Mouse (Mus musculus): ENCODE results near the gene Entpd5. TPM values are rescaled to one million over a fixed set of nuclear protein-coding genes. Genes with fewer than 3 reads are reported as not detected.

Entpd5 gene
- polyA plus RNA-seq, 1 experiment from 2014 or later = 8.8 TPM

- ATAC-seq (ENCODE audit: low FRiP score) = no peak
- no peaks in the 10 kb centered on the region for H3K27me3 ChIP-seq (ENCODE audit: control insufficient read depth, insufficient read depth, low read length)
- H3K27ac ChIP-seq (ENCODE audit: low read depth, low read length) = no peak overlapping the region
- H3K4me1 ChIP-seq (ENCODE audit: control insufficient read depth, insufficient read depth, low read length) = peaks cover 5% of the 10 kb centered on the region
- H3K36me3 ChIP-seq (ENCODE audit: control insufficient read depth, insufficient read depth, low read length) = no peaks in the 10 kb centered on the region
- H3K9ac ChIP-seq (ENCODE audit: low read length) = no peak overlapping the region
- H3K4me3 ChIP-seq (ENCODE audit: low read depth, low read length) = no peak overlapping the region
- WGBS = 82% methylated on average over 6 of the region's 6 CpGs
- DNase-seq (ENCODE audit: low spot score, missing footprints) = no peak
- no peak overlapping the region for H3K4me2 ChIP-seq
- no peaks in the 10 kb centered on the region for H3K9me3 ChIP-seq (ENCODE audit: control insufficient read depth, low read length)
Observed at GRCm38 (mm10) chr12:84404541-84404940, 4.3 kb downstream of the Entpd5 start.

DNA sequence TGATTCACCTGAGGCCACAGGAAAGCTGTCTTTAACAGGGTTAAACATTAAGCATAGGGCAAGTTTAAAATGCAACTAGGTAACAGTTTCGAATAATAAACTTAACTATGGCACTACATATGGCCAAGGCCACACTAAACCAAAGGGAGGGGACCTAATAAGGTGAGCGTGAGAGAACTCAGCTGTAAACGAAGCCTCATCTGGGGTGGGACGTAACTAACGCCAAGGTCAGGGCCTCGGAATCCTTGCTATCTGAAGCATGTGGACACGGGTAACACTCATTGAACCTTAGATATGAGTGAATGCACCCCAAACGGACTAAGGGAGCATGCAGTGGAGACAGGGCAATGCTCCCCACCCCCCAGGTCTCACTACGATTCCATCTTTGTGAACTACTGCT, 5.9 kb downstream of the Entpd5 start:
- 87% methylated on average over 9 of the region's 9 CpGs for WGBS

GRCm38 (mm10) chr12:84400653-84401052, 8.2 kb downstream of the Entpd5 start:
- no peaks in the 10 kb centered on the region for H3K4me1 ChIP-seq (ENCODE audit: control insufficient read depth, insufficient read depth, low read length)
- no peak overlapping the region for H3K27ac ChIP-seq (ENCODE audit: low read depth, low read length)
- H3K27me3 ChIP-seq (ENCODE audit: control insufficient read depth, insufficient read depth, low read length) = no peaks in the 10 kb centered on the region
- DNase-seq (ENCODE audit: low spot score, missing footprints) = no peak
- no peaks in the 10 kb centered on the region for H3K36me3 ChIP-seq (ENCODE audit: control insufficient read depth, insufficient read depth, low read length)
- no peak overlapping the region for H3K4me2 ChIP-seq
- WGBS = 73% methylated on average over 3 of the region's 3 CpGs
- H3K4me3 ChIP-seq (ENCODE audit: low read depth, low read length) = no peak overlapping the region
- H3K9ac ChIP-seq (ENCODE audit: low read length) = no peak overlapping the region
- ATAC-seq (ENCODE audit: low FRiP score) = no peak
- H3K9me3 ChIP-seq (ENCODE audit: control insufficient read depth, low read length) = no peaks in the 10 kb centered on the region

More for the DNA sequence above, 5.9 kb downstream of the Entpd5 start:
- H3K9ac ChIP-seq (ENCODE audit: low read length) = no peak overlapping the region
- no peaks in the 10 kb centered on the region for H3K9me3 ChIP-seq (ENCODE audit: control insufficient read depth, low read length)
- H3K36me3 ChIP-seq (ENCODE audit: control insufficient read depth, insufficient read depth, low read length) = no peaks in the 10 kb centered on the region
- DNase-seq (ENCODE audit: low spot score, missing footprints) (no peak), ATAC-seq (ENCODE audit: low FRiP score) (no peak)
- peaks cover 4% of the 10 kb centered on the region for H3K4me1 ChIP-seq (ENCODE audit: control insufficient read depth, insufficient read depth, low read length)
- H3K4me3 ChIP-seq (ENCODE audit: low read depth, low read length) = no peak overlapping the region
- H3K27ac ChIP-seq (ENCODE audit: low read depth, low read length) = no peak overlapping the region
- H3K27me3 ChIP-seq (ENCODE audit: control insufficient read depth, insufficient read depth, low read length) = no peaks in the 10 kb centered on the region
- H3K4me2 ChIP-seq = no peak overlapping the region

DNA sequence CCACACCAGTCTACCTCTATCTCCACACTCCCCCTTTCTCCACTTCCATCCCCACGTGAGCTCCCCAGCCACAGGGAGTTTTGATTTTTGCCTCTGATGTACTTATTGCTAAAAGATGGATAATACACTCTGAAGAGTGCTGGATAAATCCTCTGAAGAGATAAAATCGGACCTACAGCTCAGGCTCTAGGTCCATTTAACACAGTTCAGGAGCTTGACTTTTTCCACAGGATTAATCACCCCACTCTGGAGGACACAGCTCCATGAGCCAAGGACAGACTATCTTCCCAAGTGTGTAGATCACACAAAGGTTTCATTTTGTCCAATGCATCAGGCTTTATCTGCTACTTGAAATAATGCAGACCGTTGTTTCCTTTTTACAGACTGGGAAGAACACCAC, 8.8 kb downstream of the Entpd5 start:
- 84% methylated on average over 3 of the region's 3 CpGs for WGBS
- Histone ChIP-seq H3K27me3 (ENCODE audit: control insufficient read depth, insufficient read depth, low read length) (no peaks in the 10 kb centered on the region), H3K9ac (ENCODE audit: low read length) (no peak overlapping the region), H3K4me3 (ENCODE audit: low read depth, low read length) (no peak overlapping the region), H3K36me3 (ENCODE audit: control insufficient read depth, insufficient read depth, low read length) (no peaks in the 10 kb centered on the region), H3K4me2 (no peak overlapping the region), H3K9me3 (ENCODE audit: control insufficient read depth, low read length) (no peaks in the 10 kb centered on the region), H3K4me1 (ENCODE audit: control insufficient read depth, insufficient read depth, low read length) (no peaks in the 10 kb centered on the region), H3K27ac (ENCODE audit: low read depth, low read length) (no peak overlapping the region)
- DNase-seq (ENCODE audit: low spot score, missing footprints) = no peak
- ATAC-seq (ENCODE audit: low FRiP score) = no peak

GRCm38 (mm10) chr12:84399663-84400062, 9.2 kb downstream of the Entpd5 start:
- no peak overlapping the region for H3K9ac ChIP-seq (ENCODE audit: low read length)
- WGBS = 78% methylated on average over 9 of the region's 9 CpGs
- ATAC-seq (ENCODE audit: low FRiP score) = no peak
- H3K4me3 ChIP-seq (ENCODE audit: low read depth, low read length) = no peak overlapping the region
- H3K36me3 ChIP-seq (ENCODE audit: control insufficient read depth, insufficient read depth, low read length) = no peaks in the 10 kb centered on the region
- no peak for DNase-seq (ENCODE audit: low spot score, missing footprints)
- no peak overlapping the region for H3K27ac ChIP-seq (ENCODE audit: low read depth, low read length)
- H3K9me3 ChIP-seq (ENCODE audit: control insufficient read depth, low read length) = no peaks in the 10 kb centered on the region
- no peaks in the 10 kb centered on the region for H3K27me3 ChIP-seq (ENCODE audit: control insufficient read depth, insufficient read depth, low read length)
- no peaks in the 10 kb centered on the region for H3K4me1 ChIP-seq (ENCODE audit: control insufficient read depth, insufficient read depth, low read length)
- H3K4me2 ChIP-seq = no peak overlapping the region

DNA sequence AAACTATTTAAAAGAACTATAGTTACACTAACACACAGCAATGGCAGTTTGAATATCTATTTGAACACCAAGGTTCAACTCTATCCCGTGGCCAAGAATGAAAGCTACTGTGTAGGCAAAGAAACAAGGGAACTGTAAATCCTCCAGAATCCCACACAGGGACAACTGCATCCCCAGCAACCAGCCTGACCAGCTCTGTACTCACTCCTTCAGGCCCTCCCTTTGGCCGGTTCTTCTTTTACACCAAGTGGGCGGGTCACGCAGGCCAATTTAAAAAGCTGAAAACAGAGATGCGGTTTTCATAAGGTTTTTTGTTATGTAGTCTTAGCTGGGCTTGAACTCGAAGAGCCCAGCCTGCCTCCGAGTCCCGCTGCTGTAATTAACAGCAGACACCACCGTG, 9.7 kb downstream of the Entpd5 start:
- Histone ChIP-seq H3K4me2 (no peak overlapping the region), H3K9ac (ENCODE audit: low read length) (no peak overlapping the region), H3K27ac (ENCODE audit: low read depth, low read length) (no peak overlapping the region), H3K9me3 (ENCODE audit: control insufficient read depth, low read length) (no peaks in the 10 kb centered on the region), H3K36me3 (ENCODE audit: control insufficient read depth, insufficient read depth, low read length) (no peaks in the 10 kb centered on the region), H3K27me3 (ENCODE audit: control insufficient read depth, insufficient read depth, low read length) (no peaks in the 10 kb centered on the region), H3K4me3 (ENCODE audit: low read depth, low read length) (no peak overlapping the region), H3K4me1 (ENCODE audit: control insufficient read depth, insufficient read depth, low read length) (no peaks in the 10 kb centered on the region)
- no peak for DNase-seq (ENCODE audit: low spot score, missing footprints)
- ATAC-seq (ENCODE audit: low FRiP score) = no peak
- 87% methylated on average over 9 of the region's 9 CpGs for WGBS

GRCm38 (mm10) chr12:84398629-84399028, 10.2 kb downstream of the Entpd5 start:
- Histone ChIP-seq H3K4me1 (ENCODE audit: control insufficient read depth, insufficient read depth, low read length) (no peaks in the 10 kb centered on the region), H3K4me2 (no peak overlapping the region), H3K36me3 (ENCODE audit: control insufficient read depth, insufficient read depth, low read length) (no peaks in the 10 kb centered on the region), H3K9ac (ENCODE audit: low read length) (no peak overlapping the region), H3K4me3 (ENCODE audit: low read depth, low read length) (no peak overlapping the region), H3K27me3 (ENCODE audit: control insufficient read depth, insufficient read depth, low read length) (no peaks in the 10 kb centered on the region), H3K27ac (ENCODE audit: low read depth, low read length) (no peak overlapping the region), H3K9me3 (ENCODE audit: control insufficient read depth, low read length) (no peaks in the 10 kb centered on the region)
- ATAC-seq (ENCODE audit: low FRiP score) (no peak), DNase-seq (ENCODE audit: low spot score, missing footprints) (no peak)
- WGBS = 88% methylated on average over 5 of the region's 5 CpGs

DNA sequence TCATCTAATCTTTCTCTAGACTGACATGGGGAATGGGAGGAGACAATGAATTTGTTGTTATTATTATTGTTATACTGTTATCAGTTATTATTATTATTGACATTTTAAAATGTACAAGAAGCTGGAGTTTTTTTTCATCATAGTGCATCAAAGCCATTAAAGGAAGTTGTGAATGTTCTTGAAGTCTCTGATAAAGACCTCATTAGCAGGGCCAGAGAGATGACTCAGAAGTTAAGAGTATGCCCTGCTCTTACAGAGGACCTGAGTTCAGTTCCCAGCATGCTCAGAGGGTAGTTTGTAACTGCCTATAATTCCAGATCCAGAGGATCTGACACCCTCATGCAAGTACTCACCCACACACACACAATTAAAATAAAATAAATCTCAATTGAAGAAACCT, 11.1 kb downstream of the Entpd5 start:
- H3K4me3 ChIP-seq (ENCODE audit: low read depth, low read length) = no peak overlapping the region
- no peak overlapping the region for H3K9ac ChIP-seq (ENCODE audit: low read length)

GRCm38 (mm10) chr12:84396947-84397679, 11.7 kb downstream of the Entpd5 start:
- DNase-seq (ENCODE audit: low spot score, missing footprints) (no peak), ATAC-seq (ENCODE audit: low FRiP score) (no peak)
- Histone ChIP-seq H3K4me2 (no peak overlapping the region), H3K4me3 (ENCODE audit: low read depth, low read length) (no peak overlapping the region), H3K27ac (ENCODE audit: low read depth, low read length) (no peak overlapping the region), H3K9ac (ENCODE audit: low read length) (no peak overlapping the region), H3K9me3 (ENCODE audit: control insufficient read depth, low read length) (no peaks in the 10 kb centered on the region), H3K27me3 (ENCODE audit: control insufficient read depth, insufficient read depth, low read length) (no peaks in the 10 kb centered on the region), H3K4me1 (ENCODE audit: control insufficient read depth, insufficient read depth, low read length) (no peaks in the 10 kb centered on the region), H3K36me3 (ENCODE audit: control insufficient read depth, insufficient read depth, low read length) (no peaks in the 10 kb centered on the region)
- 91% methylated on average over 14 of the region's 14 CpGs for WGBS

More for the DNA sequence above, 11.1 kb downstream of the Entpd5 start:
- Histone ChIP-seq H3K4me2 (no peak overlapping the region), H3K27me3 (ENCODE audit: control insufficient read depth, insufficient read depth, low read length) (no peaks in the 10 kb centered on the region), H3K9me3 (ENCODE audit: control insufficient read depth, low read length) (no peaks in the 10 kb centered on the region), H3K36me3 (ENCODE audit: control insufficient read depth, insufficient read depth, low read length) (no peaks in the 10 kb centered on the region), H3K27ac (ENCODE audit: low read depth, low read length) (no peak overlapping the region), H3K4me1 (ENCODE audit: control insufficient read depth, insufficient read depth, low read length) (no peaks in the 10 kb centered on the region)
- ATAC-seq (ENCODE audit: low FRiP score) (no peak), DNase-seq (ENCODE audit: low spot score, missing footprints) (no peak)

Data from midbrain, embryonic 11.5 days (tissue).